Mouse (Mus musculus): ENCODE results near the gene Arid4a.

DNA sequence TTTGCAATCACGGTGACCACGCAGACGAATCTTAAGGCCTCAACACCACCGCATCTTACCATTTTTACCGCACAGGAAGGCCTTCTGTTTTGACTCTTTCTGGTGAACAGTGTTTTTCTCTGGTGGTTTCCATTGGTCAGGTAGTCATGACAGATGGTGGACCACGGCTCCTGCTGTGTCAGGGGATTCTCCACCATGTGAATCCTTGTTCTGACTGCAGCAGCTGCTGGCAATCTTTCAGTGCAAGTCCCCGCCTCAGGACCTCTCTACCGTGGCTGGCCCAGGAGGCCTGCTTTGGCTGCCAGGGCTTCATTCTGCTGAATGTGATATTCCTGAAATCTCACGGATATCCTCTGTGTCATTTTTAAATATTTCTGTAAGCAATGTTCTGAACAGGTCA lies 107.5 kb downstream of the Arid4a start:
- TF ChIP-seq CTCF (IDR thresholded peaks at IDR 0.05; ENCODE audit: insufficient read depth, low read depth, low read length) (no peak), POLR2A (IDR thresholded peaks at IDR 0.05; ENCODE audit: insufficient read depth, low read depth, low read length) (no peak)
